Mouse (Mus musculus) c-Kit-positive CD71-positive TER-119-positive erythroid progenitor cells, embryonic 14.5 days (primary cell): ENCODE data around the gene Slc7a11.

ENCODE experiments used
- DNase-seq: peaks from one replicate; pipeline ENCODE4 v3.0.0-alpha.2; 2013; ENCODE audit warnings: low spot score

Slc7a11 gene

GRCm38 (mm10) chr3:50304137-50304536 lies 139.3 kb downstream of the Slc7a11 start:
- no peak for DNase-seq

GRCm38 (mm10) chr3:50302648-50303047 lies 140.8 kb downstream of the Slc7a11 start:
- DNase-seq: no peak

- DNase-seq: peak; percentile 16
Observed at GRCm38 (mm10) chr3:50300952-50301303, 142.5 kb downstream of the Slc7a11 start.

GRCm38 (mm10) chr3:50300002-50300951 lies 143.1 kb downstream of the Slc7a11 start:
- no peak for DNase-seq

GRCm38 (mm10) chr3:50298366-50298991 lies 144.9 kb downstream of the Slc7a11 start:
- no peak for DNase-seq

- DNase-seq: no peak
Observed at GRCm38 (mm10) chr3:50296956-50297355, 146.5 kb downstream of the Slc7a11 start.

GRCm38 (mm10) chr3:50275023-50275422 lies 168.4 kb downstream of the Slc7a11 start:
- DNase-seq: no peak

GRCm38 (mm10) chr3:50272222-50272621 lies 171.2 kb downstream of the Slc7a11 start:
- DNase-seq: no peak

- DNase-seq: no peak
Observed at GRCm38 (mm10) chr3:50269680-50270079, 173.7 kb downstream of the Slc7a11 start.

- no peak for DNase-seq
Observed at GRCm38 (mm10) chr3:50262547-50263087, 180.8 kb downstream of the Slc7a11 start.

GRCm38 (mm10) chr3:50262066-50262465 lies 181.3 kb downstream of the Slc7a11 start:
- DNase-seq: no peak

- no peak for DNase-seq
Observed at GRCm38 (mm10) chr3:50260667-50261066, 182.7 kb downstream of the Slc7a11 start.

GRCm38 (mm10) chr3:50258852-50259251 lies 184.6 kb downstream of the Slc7a11 start:
- no peak for DNase-seq

GRCm38 (mm10) chr3:50249598-50250300 lies 193.7 kb downstream of the Slc7a11 start:
- DNase-seq: no peak

GRCm38 (mm10) chr3:50235990-50236389 lies 207.4 kb downstream of the Slc7a11 start:
- no peak for DNase-seq

GRCm38 (mm10) chr3:50233144-50233543 lies 210.3 kb downstream of the Slc7a11 start:
- DNase-seq: no peak

GRCm38 (mm10) chr3:50224390-50225114 lies 218.9 kb downstream of the Slc7a11 start:
- DNase-seq: no peak

- DNase-seq: no peak
Observed at GRCm38 (mm10) chr3:50220454-50220853, 223.0 kb downstream of the Slc7a11 start.

- no peak for DNase-seq
Observed at GRCm38 (mm10) chr3:50186369-50186768, 257.0 kb downstream of the Slc7a11 start.

GRCm38 (mm10) chr3:50185879-50186278 lies 257.5 kb downstream of the Slc7a11 start:
- DNase-seq: no peak

- DNase-seq: no peak
Observed at GRCm38 (mm10) chr3:50160756-50161155, 282.7 kb downstream of the Slc7a11 start.

- no peak for DNase-seq
Observed at GRCm38 (mm10) chr3:50144144-50144543, 299.3 kb downstream of the Slc7a11 start.
